Mouse (Mus musculus) T-cell, adult 2 months (primary cell): ENCODE results near the gene Egfl7.
A peak's percentile ranks its signal among the peaks of the same experiment; 100 is the strongest.

Experiments used
- DNase-seq: peaks from one replicate; pipeline ENCODE4 v3.0.0; 2022; ENCODE audit warnings: low spot score

Gene Egfl7

GRCm38 (mm10) chr2:26570034-26570433 is 9.8 kb upstream of the Egfl7 start:
- peak; percentile 49 for DNase-seq

- DNase-seq: no peak
Measured at GRCm38 (mm10) chr2:26571400-26571799, 8.4 kb upstream of the Egfl7 start.

GRCm38 (mm10) chr2:26571826-26572225 is 8.0 kb upstream of the Egfl7 start:
- DNase-seq: no peak

DNA sequence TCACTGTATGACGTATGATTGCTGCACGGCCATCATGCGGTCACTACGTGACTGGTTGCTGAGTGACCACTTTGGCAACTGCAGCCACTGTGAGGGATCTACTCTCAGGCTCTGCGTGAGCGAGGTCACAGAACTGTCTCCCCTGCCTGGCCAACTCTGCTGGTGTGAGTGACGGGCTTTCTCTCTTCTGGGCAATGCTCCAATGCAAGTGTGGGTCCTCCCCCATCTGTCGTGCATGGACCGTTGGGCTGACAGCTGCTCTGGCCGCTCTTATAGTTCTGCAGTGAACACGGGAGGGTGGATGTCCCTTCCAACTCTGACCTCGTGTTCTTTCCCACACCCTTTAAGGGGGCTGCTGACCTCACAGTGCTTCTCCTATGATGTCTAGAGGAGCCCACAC is 6.4 kb upstream of the Egfl7 start:
- DNase-seq: no peak

GRCm38 (mm10) chr2:26573807-26574206 is 6.0 kb upstream of the Egfl7 start:
- DNase-seq: no peak

- DNase-seq: no peak
Measured at GRCm38 (mm10) chr2:26574862-26575261, 5.0 kb upstream of the Egfl7 start.

GRCm38 (mm10) chr2:26575378-26575777 is 4.4 kb upstream of the Egfl7 start:
- DNase-seq: no peak

GRCm38 (mm10) chr2:26575865-26576264 is 3.9 kb upstream of the Egfl7 start:
- DNase-seq: no peak

DNA sequence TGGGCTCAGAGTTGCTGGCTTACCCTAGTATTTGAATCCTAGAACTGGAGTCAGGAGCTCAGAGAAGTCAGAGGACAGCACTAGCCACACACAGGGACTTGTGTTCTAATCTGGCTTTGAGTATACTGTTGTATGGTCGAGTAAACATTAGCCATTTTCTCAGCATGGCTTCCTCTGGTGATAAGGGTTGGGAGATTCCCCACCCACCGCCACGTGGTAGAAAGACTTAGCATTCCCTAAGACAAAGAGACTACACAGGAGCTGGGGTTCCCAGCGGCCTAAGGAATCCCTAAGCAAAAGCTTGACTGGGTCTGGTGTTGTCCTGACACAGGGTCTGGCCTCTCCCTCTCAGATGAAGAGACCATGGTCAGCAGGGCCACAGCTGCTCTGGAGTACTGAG is 3.4 kb upstream of the Egfl7 start:
- DNase-seq: no peak

GRCm38 (mm10) chr2:26578369-26578768 is 1.4 kb upstream of the Egfl7 start:
- peak; percentile 8 for DNase-seq

DNA sequence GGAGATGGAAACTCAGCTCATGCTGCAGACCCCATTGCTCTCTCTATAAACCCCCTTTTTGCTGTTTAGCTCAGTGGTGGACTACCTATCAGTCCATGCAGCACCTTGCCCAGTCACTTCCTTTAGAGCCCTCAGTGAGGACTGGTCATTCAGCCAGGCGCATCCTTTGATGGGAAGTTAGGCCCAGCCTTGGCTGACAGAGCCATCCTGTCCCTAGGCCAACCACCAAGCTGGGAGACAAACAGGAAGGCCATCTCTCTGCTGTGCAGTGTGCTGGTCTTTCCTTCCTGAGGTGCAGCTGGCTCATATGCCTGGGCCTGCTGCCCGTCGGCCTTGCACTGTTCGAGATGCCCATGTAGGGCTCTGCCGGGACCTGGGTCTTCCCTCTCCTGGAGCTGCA is 937 bp downstream of the Egfl7 start:
- no peak for DNase-seq

DNA sequence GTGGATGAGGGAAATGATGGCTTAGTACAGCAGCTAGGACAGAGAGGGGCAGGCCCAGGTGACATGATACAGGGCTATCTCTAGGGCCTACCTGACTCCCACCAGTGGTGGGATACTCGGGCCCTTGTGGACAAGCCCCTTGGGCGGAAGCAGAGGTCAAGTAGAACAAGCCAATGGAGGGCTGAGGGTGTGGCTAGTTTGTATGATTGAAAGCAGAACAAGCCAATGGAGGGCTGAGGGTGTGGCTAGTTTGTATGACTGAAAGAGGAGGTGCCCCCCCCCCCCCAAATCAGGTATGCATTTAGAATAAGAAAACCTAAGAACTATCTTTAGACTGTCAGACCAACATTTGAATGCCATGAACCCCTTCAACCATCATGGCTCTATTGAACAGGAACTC is 2.4 kb downstream of the Egfl7 start:
- DNase-seq: no peak

GRCm38 (mm10) chr2:26582741-26583140 is 2.9 kb downstream of the Egfl7 start:
- DNase-seq: no peak

- DNase-seq: no peak
Measured at GRCm38 (mm10) chr2:26583640-26584039, 3.8 kb downstream of the Egfl7 start.

DNA sequence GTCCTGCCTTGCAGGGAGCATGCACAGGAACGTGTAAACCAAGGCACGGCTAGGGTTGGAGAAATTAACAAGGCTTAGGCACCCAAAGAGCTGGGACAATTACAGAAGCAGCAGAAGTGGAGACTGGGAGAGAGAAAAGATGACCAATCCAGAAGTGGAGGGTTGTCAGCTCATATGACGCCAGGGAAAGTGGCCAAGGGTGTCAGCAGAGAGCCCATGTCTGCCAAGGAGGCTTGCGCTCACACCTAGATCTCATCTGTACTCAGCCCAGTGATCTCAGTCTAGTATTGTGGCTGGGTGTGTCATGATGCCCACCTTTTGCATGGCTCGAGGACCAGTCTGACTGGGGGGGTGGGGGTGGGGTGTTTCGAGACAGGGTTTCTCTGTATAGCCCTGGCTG is 5.9 kb downstream of the Egfl7 start:
- DNase-seq: no peak

- peak; percentile 34 for DNase-seq
Measured at GRCm38 (mm10) chr2:26586294-26587043, 6.7 kb downstream of the Egfl7 start, which contains the start of gene Gm20532. TSS of gene Gm20532 (plus strand) at chr2:26586639.

- DNase-seq: peak; percentile 30
Measured at GRCm38 (mm10) chr2:26587044-26587405, 7.2 kb downstream of the Egfl7 start.

DNA sequence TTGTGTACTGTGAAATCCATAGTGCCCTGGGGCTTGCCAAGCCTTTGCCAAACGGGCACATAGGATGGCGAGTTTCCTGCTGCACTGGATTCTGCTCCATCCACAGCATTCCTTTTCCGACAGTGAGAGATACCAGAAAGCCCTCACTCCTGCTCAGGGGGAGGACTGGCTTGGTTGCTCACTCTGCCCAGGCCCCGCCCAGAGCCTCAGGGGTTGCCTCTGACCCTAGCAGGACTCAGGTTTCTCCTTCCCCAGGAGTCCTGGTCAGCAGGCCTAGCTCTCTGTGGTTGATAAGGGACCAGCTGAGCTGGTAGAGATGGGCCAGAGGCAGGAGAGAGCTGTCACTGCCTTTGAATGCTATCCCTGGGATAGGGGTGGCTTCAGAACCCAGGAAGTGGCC is 8.8 kb downstream of the Egfl7 start:
- no peak for DNase-seq

DNA sequence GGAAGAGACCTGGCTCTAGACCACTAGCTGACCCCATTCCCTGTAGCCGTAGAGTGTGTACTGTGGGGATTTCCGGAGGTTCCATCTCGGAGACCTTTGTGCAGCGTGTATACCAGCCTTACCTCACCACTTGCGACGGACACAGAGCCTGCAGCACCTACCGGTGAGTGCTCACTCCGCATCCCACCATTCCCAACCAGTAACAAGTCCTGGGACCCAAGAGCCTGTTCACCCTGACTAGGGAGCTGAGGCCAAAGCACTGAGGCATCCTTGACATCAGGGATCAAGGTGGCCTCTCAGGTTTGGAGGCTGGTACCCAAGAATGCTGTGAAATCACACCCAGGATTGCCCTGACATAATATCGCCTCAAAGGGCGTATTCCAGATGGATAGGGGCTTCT is 9.5 kb downstream of the Egfl7 start:
- DNase-seq: no peak

GRCm38 (mm10) chr2:26590282-26590681 is 10.5 kb downstream of the Egfl7 start:
- DNase-seq: no peak

GRCm38 (mm10) chr2:26590962-26591361 is 11.1 kb downstream of the Egfl7 start:
- no peak for DNase-seq

DNA sequence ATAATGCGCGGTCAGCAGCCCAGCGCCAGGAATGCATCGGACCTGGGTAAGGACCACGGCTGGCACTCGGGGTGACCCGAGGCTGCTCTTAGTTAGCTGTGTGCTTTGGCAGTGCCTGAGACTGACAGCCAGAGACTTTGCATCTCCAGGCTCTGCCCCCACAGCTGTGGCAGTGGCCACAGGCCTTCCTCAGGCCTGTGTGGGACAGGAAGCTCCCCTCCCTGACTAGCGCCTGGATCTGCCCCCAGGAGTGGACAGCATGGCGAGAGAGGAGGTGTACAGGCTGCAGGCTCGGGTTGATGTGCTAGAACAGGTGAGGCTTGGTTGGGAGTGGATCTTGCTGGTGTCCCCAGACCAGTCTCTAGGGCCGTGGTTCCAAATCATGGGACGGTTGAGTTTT is 11.6 kb downstream of the Egfl7 start:
- no peak for DNase-seq

DNA sequence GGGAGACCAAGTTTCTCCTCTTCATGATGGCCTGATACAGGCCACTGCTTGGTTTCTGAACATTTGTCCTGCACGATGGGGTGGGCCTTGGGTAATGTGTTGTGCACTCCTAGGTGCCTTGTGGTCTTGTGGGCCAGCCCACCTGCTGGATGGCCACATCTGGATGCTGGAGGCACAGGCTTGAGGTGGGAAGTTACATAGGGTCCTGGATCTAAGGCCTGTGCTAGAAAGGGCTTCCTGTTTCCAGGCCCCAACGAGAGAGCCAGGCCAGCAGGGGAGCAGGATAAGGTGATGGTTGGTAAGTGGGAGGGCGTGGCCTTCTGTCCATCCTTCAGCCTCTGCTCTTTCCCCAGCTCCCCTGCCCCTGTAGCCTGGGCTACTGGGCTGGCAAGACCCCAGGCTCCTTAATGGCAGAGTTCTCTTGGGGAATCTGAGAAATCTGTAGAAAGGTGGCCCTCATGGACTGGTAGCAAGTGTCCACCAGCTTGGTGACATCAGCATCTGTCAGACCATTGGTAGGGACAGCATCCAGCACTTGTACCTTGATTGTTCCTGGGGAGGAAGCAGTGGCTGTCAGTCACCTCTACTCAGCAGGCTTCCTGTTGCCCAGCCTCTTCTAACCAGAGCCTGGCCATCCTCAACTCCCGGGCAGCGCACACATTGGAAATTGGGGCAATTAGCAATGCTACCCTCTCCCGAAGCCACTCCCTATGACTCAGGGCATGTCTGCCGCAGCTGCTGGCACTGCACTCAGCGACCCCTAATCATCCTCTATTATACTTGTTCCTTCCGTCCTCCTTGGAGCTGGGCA is 13.6 kb downstream of the Egfl7 start:
- DNase-seq: no peak

GRCm38 (mm10) chr2:26594022-26594346 is 14.2 kb downstream of the Egfl7 start:
- peak; percentile 75 for DNase-seq
